Mouse (Mus musculus) embryo, embryonic 11 days (tissue): Measurements from ENCODE around the gene Spata16.

Experiments used
- DNase-seq: peaks from one replicate; pipeline ENCODE4 v3.0.0-alpha.2; 2015

The Spata16 gene

DNA sequence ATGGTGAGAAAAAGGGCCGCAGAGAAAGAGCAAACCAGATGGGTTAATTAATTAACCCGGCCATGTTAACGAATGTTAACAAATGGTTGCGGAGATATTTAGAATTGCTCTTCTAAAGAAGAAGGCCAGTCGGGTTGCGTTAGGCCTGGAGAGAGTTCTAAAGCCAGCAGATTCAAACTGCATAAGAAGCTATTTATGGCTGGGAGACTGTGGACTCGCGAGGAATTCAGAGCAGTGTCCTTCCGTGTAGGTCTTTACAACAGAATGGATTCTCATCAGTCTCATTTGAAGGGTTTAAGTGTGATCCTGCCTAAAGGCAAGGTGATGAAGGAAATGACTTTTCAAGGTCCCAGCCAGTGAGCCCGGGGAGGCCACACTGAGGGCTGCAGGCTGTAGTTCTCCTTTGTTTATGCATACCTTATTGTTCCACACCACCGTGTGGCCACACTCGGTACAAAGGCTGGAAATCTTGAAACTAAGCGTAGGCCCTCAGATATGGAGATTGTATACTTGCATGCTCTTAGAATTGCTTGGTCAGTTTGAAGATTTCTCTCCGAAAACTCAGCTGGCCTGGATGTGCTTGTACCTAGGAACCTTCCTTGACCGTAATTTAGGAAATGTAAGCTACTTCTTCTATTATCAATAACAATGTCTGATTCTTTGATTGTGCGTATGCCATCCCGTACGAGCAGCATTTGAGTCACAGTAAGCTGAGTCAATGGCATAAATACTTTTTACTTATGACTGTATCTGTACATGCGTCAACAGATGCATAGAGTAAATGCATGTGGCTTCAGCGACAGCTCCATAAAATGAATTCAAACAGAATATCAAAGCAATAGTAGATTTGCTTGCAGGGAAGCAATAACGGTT lies 197.0 kb downstream of the Spata16 start:
- peak; percentile 70 for DNase-seq

DNA sequence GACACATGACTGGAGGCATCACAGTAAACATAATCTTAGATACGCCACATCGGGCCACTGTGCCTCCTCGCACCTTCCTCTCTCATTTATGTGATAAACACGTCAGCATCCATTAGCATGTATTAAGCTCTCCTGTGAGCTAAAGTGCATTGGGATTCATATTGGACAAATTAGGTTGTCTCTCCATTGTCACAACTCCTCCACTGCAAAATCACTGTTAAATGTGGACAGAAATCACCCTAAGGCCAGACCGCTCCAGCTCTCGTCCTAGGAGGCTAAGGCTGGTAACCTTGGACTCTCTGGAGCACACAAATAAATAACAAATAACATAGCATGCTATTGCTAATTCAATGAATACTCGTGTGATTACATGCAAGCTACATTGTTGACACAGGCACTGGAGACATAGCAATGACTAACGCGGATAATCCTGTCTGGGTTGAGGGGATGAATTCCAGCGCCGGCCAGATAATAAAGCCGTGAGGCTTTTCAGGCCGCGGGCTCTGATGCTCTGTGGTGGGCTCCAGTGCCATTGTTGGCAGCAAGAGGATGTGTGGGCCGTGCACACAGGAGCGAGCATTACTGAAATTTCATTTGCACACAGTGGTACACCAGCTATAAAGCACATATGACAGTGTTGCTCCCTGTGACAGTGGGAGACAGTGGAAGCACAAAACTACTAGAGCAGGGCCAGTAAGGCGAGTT lies 197.8 kb downstream of the Spata16 start:
- no peak for DNase-seq

DNA sequence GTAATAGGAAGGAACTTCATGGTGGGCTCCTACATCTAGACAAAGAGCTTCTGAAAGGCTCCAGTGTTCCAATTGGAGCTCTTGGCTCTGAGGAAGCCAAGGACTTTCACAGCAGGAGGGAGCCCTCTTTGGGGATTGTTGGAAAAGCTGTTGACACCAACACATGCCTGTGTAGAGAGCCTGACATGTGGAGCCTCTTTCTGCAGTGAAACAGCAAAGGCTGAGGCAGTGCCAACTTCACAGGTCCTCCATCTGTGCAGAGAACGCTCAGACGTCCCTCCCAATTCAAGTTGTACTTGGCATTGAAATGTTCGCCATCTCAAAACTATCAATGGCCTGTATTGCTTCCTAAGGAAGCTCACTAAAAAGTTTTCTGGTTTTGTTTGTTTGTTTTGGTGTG lies 207.6 kb downstream of the Spata16 start:
- no peak for DNase-seq

DNA sequence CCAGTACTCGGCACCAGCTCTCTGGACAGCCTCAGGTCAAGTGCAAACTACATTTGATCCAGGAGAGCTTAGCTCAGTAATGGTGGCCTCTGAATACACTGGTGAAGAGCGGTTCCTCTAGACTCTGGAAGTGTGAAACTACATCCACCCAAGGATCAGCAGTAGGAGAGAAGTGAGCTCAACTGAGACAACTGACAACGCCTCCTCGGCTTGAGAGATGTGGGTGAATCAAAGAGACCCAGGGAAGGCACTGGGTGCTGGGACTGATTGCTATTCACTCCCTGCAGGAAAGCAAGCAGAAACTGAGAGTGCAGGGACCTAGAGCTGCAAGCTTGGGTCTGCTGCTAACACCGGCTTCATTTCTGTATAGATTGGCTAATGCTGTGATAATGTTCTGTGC lies 210.5 kb downstream of the Spata16 start:
- no peak for DNase-seq

DNA sequence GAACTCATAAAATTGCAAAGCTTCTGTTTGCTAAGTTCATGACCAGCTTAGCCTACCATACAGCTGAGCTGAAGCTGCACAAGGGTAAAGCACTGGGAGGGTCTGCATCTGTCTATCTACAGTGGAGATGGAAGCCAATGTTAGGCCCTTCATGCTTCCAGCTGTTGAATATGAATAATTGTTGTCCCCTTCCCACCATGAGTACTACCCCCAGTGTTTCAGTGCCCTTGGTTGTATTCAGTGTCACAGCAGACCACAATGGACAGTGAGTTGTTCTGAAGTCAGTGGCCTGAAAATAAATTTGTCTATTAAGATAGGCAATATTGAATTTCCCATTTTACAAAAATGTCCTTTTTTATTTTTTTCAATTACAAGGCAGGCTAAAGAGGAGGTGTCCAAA lies 212.8 kb downstream of the Spata16 start:
- no peak for DNase-seq

DNA sequence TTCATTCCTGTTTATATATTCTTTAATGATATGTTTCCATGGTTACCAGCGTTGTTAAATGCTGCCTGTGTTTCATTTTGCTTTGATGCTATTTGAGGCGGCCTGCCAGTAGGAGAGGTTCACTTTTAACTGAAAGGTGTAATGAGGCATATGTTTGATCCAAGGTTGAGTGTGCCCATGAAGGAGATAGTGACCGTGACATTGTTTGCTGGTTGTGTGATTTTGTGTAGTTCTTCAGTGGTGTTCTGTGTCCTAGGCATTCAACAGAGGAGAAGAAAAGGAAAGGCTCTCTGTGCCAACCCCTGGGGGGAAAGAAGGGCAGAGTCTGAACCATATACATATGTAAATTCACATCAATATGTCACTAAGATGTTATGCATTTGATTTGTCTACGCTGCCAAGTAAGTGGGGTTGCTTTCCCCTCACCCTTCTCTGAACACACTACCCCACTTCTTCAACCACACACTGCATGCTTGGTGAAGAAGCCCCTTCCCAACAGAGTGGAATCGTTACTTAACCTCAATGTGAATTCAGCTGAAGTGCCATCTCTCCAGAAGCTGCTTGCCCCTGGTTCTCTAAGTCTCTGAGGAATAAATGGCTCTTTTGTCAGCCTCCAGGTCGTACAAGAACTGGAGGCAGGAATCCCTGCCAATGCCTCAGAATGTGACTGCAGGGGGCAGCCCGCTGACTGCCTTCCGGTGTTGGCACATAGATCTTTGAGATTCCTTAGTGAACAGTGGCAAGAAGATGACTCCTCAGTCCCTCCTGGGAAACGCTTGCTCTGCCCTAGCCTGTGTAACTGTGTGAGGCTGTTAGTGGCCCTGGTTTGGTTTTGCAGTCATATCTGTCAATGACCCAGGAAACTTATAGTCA lies 213.5 kb downstream of the Spata16 start:
- DNase-seq: no peak

DNA sequence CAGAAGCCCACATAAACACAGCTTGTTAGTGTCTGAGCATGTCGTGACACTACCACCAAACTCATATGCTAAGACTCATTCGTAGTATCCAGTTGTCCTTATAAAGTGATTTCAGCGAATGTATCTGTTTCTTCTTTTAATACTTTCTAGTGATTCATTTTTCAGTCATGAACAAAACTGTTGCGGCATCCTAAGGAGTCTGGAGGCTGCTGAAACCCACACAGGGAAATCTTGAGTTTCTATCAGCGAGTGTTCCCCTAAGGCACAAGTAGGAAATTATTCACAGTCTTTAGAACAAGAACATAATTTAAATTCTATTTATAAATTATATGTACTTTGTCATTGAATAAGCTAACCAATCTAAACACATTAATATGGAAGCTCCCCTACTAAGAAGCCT lies 216.1 kb downstream of the Spata16 start:
- DNase-seq: no peak

DNA sequence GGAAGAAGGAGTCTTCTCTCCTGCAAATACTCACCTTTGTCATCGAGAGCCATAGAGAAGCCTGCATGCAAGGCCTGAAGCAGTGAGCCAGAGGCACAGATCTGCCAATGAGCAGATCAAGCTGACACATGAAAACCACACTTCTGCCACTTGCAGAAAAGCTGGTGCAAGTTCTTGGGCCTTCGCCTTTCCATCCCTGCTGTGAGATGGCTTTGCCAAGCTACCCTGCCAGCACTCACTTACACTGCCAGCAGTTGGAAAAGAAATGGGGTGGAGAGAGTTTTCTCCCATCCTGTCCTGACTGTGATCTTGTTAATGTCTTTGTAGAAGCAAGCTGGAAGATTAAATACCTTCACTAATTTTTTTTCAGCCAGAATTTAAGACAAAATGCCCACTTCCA lies 237.3 kb downstream of the Spata16 start:
- no peak for DNase-seq

DNA sequence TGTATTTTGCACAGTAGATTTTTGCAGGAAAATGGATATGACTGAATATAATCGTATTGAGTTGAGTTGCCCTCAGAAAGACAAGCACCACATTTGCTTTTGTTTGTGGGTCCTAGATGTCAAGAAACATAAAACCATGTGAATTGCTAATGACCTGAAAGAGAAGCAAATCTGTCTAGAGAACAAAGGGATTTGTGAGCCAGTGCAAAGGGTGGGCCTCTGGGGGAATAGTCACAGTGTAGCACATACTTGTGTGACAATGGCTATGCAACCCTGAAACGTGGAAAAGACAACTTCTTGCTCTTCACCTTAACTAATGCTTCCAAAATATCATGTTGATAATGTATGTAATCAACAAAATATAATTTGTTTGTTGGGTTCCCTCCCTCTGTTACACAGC lies 239.9 kb downstream of the Spata16 start:
- DNase-seq: no peak

DNA sequence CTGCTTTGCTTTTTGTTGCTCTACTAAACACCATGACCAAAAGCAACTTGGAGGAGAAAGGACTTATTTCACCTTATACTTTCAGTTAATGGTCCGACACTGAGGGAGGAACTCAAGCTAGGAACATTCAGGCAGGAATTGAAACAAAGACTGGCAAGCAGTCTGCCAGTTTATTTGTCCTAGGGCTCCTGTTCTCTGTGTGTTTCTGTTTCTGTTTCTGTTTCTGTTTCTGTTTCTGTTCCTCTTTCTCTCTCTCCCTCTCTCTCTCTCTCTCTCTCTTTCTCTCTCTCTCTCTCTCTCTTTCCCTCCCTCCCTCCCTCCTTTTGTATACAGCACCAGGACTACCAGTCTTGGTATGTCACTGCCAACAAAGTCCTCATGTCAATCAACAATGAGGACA lies 279.2 kb downstream of the Spata16 start:
- no peak for DNase-seq

DNA sequence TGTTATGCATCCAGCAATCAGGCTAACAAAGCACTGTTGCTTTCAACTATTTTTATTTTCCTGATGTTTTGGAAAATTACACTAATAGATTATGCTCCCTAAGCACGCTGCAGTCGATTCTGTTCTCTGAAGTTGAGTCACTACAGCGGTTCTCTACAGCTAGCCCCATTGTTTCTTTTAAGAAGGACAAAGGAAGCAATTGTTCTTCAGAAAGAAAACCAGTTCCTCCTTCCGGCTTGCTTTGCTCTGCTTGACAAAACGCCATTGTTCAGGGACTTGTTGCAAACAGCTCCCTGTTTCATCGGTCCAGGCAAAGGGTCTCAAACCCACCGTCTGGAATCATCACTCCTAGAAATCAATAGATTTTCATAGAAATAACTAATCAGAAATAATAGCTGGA lies 283.6 kb downstream of the Spata16 start:
- DNase-seq: peak; percentile 8

DNA sequence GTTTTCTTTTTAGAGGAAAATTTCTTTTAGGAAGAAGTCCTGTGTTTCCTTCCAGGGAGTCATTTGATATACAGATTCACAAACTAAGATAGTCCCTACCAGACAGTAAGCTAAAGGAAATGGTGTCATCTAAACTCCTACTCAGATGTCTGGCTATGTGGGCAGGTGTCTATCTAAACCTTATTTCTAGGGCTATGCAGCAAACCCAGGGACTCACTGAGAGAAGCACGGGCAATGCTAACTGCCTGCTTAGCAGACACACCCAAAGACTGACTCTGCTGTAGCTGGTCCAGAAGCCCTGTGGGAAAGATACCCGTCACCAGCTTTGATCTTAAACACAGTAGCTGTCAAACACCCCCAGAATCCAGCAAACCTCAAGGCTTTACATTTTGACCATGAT lies 284.2 kb downstream of the Spata16 start:
- DNase-seq: no peak

DNA sequence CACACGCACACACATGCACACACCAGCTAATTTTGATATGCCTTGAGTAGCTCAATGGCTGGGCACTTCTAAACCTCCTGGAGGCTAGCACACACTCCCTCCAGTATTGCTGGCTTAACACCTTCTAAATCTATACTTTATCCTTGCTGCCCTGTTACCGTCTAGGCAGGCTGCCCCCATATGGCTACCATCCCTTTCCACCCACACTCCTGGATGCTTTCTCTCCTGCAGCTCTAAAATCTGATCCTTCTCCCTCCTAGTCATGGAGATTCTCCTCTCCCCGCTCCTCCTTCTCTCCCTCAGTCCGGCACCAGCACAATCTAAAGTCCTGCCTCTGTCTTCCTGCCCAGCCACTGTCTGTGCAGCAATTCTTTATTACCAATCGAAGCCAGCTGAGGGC lies 286.0 kb downstream of the Spata16 start:
- no peak for DNase-seq

DNA sequence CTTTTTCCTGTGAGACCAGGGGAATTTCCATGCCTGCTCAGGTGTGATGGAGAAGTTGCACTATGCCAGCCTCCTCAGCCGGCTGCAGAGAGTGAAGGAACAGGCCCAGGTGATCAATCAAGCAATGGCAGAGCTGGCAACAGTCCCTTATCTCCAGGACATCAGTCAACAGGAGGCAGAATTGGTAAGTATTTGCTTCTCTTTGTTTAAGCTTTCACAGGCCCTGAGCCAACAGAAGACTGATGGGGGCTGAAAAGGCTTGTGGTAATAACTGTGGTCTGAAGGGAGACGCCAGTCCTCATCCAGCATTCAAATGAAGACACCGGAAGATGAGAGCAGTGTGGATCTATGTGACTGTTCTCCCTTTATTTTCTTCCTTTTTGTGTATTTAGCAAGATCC lies 286.8 kb downstream of the Spata16 start:
- DNase-seq: no peak

DNA sequence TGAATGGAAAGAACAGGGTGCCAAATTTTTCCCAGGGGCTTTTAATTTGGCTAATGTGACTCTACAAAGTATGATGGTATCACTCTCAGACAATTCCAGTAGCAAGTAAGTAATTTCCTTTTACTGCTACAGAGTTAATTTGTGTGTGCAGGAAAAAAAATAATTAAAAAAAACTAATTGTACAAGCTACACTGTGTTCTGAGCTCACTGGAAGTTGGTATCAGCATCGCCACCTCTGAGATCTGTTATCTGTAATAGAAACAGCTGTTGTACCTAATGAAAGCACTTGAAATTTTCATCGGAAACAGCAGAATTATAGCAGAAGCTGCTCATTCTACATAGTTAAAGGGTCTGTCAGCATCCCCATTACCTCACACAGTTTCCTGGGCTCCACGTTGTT lies 295.7 kb downstream of the Spata16 start:
- DNase-seq: no peak

DNA sequence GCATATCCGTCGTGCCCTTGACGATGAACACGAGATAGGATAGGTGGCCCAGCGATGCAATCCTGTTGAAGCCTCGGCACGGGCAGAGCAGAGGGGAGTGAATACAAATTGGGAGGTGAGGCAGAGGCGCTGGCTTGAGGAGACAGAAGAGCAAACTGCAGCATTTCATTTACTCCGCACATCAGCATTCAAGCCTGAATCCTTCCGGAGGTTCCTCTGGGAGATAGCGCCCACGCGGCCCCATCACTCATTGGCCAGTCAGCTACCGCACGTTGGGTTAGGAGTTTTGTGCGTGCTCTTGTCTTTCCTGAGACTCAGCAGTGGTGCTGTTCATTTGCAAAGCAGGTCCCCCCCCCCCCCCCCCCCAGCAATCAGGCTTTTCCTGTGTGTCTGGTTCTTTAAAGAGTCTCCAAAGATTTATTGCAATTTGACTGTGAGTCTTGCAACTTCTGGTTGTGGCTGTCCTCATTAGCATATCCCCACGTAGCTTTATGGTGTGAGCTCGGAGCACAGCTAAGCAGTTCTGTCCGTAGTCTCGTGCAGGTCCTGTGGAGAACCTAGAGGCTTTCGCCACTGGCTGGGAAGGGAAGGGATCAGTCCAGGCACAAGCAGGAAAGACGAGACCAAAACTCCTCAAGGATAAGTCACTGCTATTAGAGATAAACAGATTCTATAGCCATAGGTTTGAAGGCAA lies 299.6 kb downstream of the Spata16 start:
- DNase-seq: peak; percentile 11

DNA sequence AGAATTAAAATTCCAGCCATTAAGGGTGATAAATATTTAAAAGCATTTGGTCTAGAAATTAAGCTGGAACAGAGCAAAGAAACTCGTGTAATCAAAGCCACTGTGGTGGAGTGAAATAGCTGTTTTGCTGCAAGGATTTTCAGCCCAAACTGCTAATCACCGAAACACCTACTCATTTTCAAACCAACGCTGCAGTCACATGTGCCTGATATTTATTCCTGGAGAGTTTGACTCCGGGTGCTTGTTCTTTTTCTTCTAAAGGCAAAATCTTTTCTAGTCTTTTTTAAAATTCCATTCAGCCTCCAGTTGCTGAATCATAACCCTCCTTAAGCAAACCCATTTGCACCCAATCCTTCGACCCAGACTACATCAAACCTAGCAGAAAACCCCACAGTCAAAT lies 329.4 kb downstream of the Spata16 start:
- no peak for DNase-seq

DNA sequence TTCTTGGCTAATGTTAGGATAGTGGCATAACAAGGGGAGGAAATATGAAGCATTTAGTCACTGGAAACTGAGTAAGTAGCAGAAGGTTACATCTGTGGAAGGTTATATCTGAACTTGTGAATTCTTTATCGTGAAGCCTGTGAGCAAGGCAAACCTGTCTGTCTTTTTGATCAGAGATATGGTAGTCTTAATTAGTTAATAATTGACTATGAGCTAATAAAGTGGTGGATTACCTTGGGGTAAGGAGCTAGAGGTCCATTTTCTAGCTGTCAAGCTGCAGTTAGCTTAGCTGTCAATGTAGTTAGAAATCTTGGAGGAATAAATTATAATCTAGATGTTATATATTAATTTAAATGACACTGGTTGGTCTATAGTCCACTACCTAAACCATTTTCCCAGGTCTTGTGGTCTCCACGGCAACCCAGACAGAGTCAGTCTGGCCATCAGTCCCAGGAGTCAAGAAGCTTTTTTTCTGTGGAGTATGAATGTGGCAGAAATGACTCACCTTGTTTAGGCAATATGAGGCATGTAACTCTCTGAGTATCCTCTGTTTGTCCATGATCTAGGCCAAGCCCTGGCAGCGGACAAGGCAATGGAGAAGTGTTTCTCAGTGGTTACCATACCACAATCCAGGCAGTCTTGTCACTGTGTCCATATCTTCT lies 331.6 kb downstream of the Spata16 start:
- no peak for DNase-seq

DNA sequence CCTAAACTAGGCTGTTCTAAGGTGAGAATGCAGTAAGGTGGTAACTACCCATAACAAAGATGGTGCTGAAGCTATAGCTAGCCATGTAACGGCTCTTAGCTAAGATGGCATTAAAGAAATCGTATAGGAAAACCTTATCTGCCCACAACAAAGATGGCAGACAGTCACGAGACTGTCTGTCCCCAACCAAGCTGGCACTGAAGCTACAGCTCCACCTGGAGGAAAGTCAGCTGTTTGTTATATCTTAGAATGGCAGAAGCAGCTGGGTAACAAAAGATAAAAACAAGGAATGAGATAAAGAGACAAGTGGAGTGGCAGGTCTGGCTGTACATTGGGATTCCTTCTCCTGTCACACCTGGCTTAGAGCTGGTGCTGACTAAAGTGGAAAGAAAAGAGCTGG lies 333.1 kb downstream of the Spata16 start:
- no peak for DNase-seq

DNA sequence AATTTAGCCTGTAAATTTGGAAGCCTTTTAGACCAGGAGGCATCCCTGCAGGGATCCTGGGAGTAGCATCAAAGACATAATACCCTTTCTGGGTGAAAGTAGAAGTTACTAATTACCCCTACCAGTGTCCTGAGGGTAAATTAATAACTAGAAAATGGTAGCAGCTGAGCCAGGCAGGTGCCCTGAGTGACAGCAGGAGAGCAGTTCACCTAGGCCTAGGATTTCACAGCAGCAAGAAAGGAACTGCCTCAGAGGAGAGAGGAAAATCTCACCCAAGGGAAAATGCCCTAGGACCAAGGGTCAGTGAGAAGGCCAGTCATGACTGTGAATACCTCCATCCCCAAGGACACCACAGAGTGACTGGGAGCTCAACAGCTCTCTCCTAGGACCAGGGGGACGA lies 333.9 kb downstream of the Spata16 start:
- no peak for DNase-seq

DNA sequence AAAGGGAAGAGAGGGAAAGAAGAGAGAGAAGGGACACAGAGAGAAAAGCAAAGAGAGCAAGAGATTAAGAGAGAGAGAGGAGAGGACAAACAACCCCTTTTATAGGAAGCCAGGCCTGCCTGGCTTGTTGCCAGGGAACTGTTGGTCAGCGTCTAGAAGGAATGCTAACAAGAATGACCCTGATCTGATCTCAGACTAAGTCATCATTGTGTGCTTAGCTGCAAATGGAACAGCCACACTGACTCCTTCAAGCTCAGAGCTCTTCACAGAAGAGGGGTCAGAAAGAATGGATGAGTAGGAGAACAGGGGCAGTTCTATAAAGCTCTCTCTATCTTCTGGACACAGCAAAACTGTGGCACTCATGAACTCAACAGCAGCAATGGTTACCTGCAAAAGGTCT lies 334.7 kb downstream of the Spata16 start:
- DNase-seq: no peak

DNA sequence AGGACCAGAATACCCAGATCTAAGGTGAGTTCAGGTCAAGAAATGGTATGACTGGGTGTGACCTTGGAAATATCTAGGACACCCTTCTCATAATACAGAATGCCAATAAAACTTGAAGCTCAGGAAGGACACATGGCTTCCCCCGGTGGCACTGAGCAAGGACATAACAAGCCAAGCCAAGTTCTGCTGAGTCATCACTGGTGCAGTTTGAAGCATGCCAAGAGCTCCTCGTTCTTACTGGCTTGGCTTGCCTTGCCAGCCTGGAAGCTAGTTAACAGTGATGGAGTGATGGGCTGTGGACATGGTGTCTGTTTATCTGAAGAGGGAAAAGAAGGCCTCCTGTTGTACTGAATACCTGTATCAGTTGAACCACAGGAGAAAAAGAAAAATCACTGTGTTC lies 342.2 kb downstream of the Spata16 start:
- no peak for DNase-seq
